Mouse (Mus musculus): ENCODE data around the gene Gm10570. TPM values are rescaled to one million over a fixed set of nuclear protein-coding genes. Genes with fewer than 3 reads are reported as not detected.

Gm10570 gene
- polyA plus RNA-seq, 1 experiment from 2014 or later: not detected

- H3K27me3 ChIP-seq: no peaks in the 10 kb centered on the region
- TF ChIP-seq CTCF (IDR thresholded peaks at IDR 0.05): no peak
- no peak for ATAC-seq
- ChIA-PET CTCF (interaction anchor here (1.0 kb wide), 1 partner anchor 14 kb away, joined by 3 read pairs; no protein-coding TSS in a partner anchor), POLR2A (interaction anchor here (0.7 kb wide), 1 partner anchor 569 kb away, joined by 5 read pairs; no protein-coding TSS in a partner anchor)
- no peak for DNase-seq (ENCODE audit: low read depth, low spot score)
- in situ Hi-C loops (cut with MboI; ENCODE audit: low pct_unique_long_range_greater_than_20kb): no loop called here
Observed at GRCm38 (mm10) chr4:130306796-130307630, 1.5 kb downstream of the Gm10570 start.

DNA sequence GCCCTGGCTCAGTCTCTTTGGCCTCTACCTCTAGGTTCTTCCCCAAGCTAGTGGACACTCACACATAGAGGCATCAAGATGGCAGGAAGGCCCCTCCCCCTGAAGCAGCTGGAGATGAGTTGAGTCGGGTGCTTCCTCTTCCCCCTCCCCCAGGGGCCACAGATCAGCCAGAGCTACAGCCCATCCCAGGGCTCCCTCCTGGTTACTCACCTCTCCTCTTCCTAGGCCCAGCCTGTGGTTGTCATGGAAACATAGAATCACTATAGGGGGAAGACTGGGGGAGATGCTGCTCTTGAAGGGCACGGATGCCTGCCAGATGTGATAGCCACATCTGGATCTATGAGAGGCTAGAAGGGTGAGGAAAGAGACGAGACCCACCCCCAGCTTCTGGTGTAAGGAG, 3.7 kb downstream of the Gm10570 start:
- no peak for TF ChIP-seq CTCF (IDR thresholded peaks at IDR 0.05)
- in situ Hi-C loops (cut with MboI; ENCODE audit: low pct_unique_long_range_greater_than_20kb): no loop called here
- CTCF ChIA-PET: no interaction called here
- no peak for DNase-seq (ENCODE audit: low read depth, low spot score)
- POLR2A ChIA-PET: no interaction called here
- no peak for ATAC-seq
- H3K27me3 ChIP-seq: no peaks in the 10 kb centered on the region

DNA sequence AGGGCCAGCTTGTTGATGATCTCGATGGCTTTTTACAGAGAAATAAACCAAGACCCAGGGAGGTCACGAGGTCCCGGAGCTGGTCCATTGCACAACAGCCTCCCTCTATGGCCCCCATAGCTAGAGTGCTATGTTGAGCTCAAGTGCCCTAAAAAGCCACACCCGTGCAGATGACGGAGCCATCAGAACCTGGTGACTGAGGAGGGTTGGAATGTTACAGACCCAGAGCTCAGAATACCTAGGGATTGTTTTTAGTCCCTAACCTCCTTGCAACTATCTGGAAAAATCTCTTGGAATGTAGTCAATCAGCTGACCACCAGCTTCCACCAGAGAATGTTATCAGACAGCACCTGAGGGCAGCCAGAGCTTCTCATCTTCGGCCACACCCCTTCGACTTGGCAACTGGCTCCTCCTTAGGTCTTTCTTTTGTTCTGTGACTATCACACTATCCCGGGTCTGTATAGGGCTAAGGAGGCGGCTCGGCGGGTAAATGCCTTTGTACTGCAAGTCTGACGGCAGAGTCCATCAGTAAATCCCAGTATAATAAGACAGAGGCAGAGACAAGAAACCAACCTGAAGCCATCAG, 6.1 kb downstream of the Gm10570 start:
- CTCF ChIA-PET: interaction anchor here (1.2 kb wide), 1 partner anchor 10 kb away, joined by 3 read pairs; no protein-coding TSS in a partner anchor
- H3K27me3 ChIP-seq: no peaks in the 10 kb centered on the region
- in situ Hi-C loops (cut with MboI; ENCODE audit: low pct_unique_long_range_greater_than_20kb): no loop called here
- DNase-seq (ENCODE audit: low read depth, low spot score) (no peak), ATAC-seq (no peak)
- POLR2A ChIA-PET: interaction anchor here (1.4 kb wide), 1 partner anchor 15 kb away, joined by 5 read pairs; no protein-coding TSS in a partner anchor
- no peak for TF ChIP-seq CTCF (IDR thresholded peaks at IDR 0.05)

DNA sequence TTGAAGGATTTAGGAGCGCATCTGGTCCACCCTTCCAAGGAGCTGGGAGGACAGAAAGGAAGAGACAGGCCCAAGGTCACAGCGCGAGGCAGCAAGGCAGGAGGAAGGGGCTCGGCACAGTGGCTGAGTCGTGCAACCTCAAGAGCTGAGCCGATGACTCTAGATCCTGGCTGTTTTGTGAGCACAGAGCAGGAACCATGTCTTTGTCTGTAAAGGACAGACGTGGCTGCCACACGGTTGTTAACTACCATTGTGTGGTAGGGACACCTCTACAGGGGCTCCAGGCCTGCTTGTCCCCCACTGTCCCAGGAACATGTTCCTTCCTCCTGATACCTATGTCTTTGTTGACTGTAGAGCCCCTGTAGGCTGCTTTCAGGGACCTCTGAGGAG, 8.8 kb downstream of the Gm10570 start:
- POLR2A ChIA-PET: no interaction called here
- in situ Hi-C loops (cut with MboI; ENCODE audit: low pct_unique_long_range_greater_than_20kb): no loop called here

DNA sequence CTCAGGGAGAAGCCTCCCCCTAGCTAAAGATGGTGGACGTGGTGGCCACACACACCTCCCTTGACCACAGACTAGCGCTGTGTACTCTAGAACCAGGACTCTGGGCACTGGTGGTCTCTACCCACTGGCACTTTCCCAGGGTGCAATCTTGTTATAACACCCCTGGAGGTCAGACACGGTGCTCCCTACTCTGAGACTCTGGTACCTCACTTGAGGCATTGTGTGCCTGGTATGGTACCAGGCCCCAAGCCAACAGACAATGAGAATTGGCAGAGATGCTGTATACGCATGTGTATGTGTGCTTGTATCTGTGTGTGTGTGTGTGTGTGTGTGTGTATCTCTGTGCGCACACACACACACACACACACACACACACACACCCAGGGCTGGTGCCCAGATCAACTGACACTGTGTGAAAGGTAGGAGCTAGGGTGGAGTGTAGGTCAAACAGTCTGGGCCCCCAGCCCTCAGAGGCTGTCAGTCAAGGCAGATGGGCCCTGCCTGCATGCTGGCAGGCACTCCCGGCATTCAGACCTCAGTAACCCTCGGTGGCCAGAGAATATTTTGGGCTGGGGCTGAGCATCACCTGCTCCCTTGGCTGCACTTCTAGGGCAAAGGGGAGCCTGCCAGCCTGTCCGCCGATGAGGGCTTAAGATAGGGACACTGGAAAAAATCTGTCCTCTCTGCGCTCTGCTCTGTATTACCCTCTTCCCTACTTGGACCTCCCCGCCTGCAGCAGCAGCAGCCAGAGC, 9.4 kb downstream of the Gm10570 start:
- H3K27me3 ChIP-seq: no peaks in the 10 kb centered on the region
- no peak for ATAC-seq
- ChIA-PET CTCF (no interaction called here), POLR2A (no interaction called here)
- TF ChIP-seq CTCF (IDR thresholded peaks at IDR 0.05): no peak
- in situ Hi-C loops (cut with MboI; ENCODE audit: low pct_unique_long_range_greater_than_20kb): no loop called here
- DNase-seq (ENCODE audit: low read depth, low spot score): no peak

More for the DNA sequence above, 8.8 kb downstream of the Gm10570 start:
- CTCF ChIA-PET: no interaction called here
- ATAC-seq (no peak), DNase-seq (ENCODE audit: low read depth, low spot score) (no peak)
- TF ChIP-seq CTCF (IDR thresholded peaks at IDR 0.05): no peak
- no peaks in the 10 kb centered on the region for H3K27me3 ChIP-seq

DNA sequence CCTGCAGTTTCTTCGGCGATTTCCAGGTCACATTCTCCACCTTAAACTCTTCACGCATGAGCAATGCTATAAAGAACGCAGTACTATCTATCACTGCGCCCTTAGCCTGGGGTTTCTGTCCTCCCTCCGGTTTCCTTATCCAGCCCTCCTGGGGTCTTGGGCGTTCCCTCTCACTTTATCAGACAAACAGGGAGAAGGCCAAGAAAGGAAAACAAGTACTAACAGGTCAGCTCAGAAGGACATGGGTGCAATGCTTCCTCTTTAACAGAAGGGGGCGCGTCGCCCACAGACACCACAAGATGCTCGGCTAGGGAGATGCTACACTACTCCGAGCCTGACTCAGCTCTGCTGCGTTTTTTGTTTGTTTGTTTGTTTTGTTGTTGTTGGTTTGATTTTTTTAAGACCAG, 11.3 kb downstream of the Gm10570 start:
- ATAC-seq: no peak
- DNase-seq (ENCODE audit: low read depth, low spot score): no peak
- H3K27me3 ChIP-seq: no peaks in the 10 kb centered on the region
- no peak for TF ChIP-seq CTCF (IDR thresholded peaks at IDR 0.05)
- in situ Hi-C loops (cut with MboI; ENCODE audit: low pct_unique_long_range_greater_than_20kb): no loop called here
- ChIA-PET POLR2A (no interaction called here), CTCF (interaction anchor here (0.9 to 2.3 kb wide), 5 partner anchors 13 to 236 kb away, joined by 3 to 10 read pairs (median 4); no protein-coding TSS in a partner anchor)

GRCm38 (mm10) chr4:130296243-130296965, 12.1 kb downstream of the Gm10570 start:
- ChIA-PET CTCF (interaction anchor here (0.9 to 2.3 kb wide), 6 partner anchors 14 to 237 kb away, joined by 3 to 10 read pairs (median 4); no protein-coding TSS in a partner anchor), POLR2A (no interaction called here)
- H3K27me3 ChIP-seq: no peaks in the 10 kb centered on the region
- DNase-seq (ENCODE audit: low read depth, low spot score): no peak
- in situ Hi-C loops (cut with MboI; ENCODE audit: low pct_unique_long_range_greater_than_20kb): no loop called here
- no peak for TF ChIP-seq CTCF (IDR thresholded peaks at IDR 0.05)
- no peak for ATAC-seq

GRCm38 (mm10) chr4:130295047-130295745, 13.3 kb downstream of the Gm10570 start:
- ChIA-PET CTCF (interaction anchor here (1.3 kb wide), 1 partner anchor 106 kb away, joined by 3 read pairs; no protein-coding TSS in a partner anchor), POLR2A (no interaction called here)
- H3K27me3 ChIP-seq: no peaks in the 10 kb centered on the region
- TF ChIP-seq CTCF (IDR thresholded peaks at IDR 0.05): no peak
- no peak for DNase-seq (ENCODE audit: low read depth, low spot score)
- no peak for ATAC-seq
- in situ Hi-C loops (cut with MboI; ENCODE audit: low pct_unique_long_range_greater_than_20kb): no loop called here

- CTCF ChIA-PET: no interaction called here
Observed at GRCm38 (mm10) chr4:130294513-130294912, 14.0 kb downstream of the Gm10570 start.

More at GRCm38 (mm10) chr4:130294513-130294912, 14.0 kb downstream of the Gm10570 start:
- in situ Hi-C loops (cut with MboI; ENCODE audit: low pct_unique_long_range_greater_than_20kb): loop anchor here (5.0 kb wide), 2 partner anchors 47 to 97 kb away; no protein-coding TSS in a partner anchor
- POLR2A ChIA-PET: no interaction called here
- ATAC-seq (no peak), DNase-seq (ENCODE audit: low read depth, low spot score) (no peak)
- no peaks in the 10 kb centered on the region for H3K27me3 ChIP-seq
- no peak for TF ChIP-seq CTCF (IDR thresholded peaks at IDR 0.05)

Data from Patski (cell line).